Mouse (Mus musculus): ENCODE measurements around the gene Mxra7.

Gene Mxra7

GRCm38 (mm10) chr11:116816769-116817168, 11.1 kb downstream of the Mxra7 start:
- no peak for DNase-seq

GRCm38 (mm10) chr11:116814884-116815415, 12.9 kb downstream of the Mxra7 start:
- no peak for DNase-seq

- DNase-seq, result no peak
These were observed 13.6 kb downstream of the Mxra7 start for GRCm38 (mm10) chr11:116814076-116814883.

GRCm38 (mm10) chr11:116813610-116814009, 14.2 kb downstream of the Mxra7 start:
- no peak for DNase-seq

GRCm38 (mm10) chr11:116812793-116813529, 14.9 kb downstream of the Mxra7 start:
- no peak for DNase-seq

- peak; percentile 74 for DNase-seq
These were observed 16.6 kb downstream of the Mxra7 start for GRCm38 (mm10) chr11:116810983-116811901.

GRCm38 (mm10) chr11:116810528-116810927, 17.3 kb downstream of the Mxra7 start:
- no peak for DNase-seq

GRCm38 (mm10) chr11:116809520-116809919, 18.3 kb downstream of the Mxra7 start:
- DNase-seq, result no peak

GRCm38 (mm10) chr11:116808811-116809395, 18.9 kb downstream of the Mxra7 start:
- no peak for DNase-seq

- DNase-seq, result peak; percentile 84
These were observed 19.8 kb downstream of the Mxra7 start for GRCm38 (mm10) chr11:116807938-116808606.

GRCm38 (mm10) chr11:116807526-116807925, 20.3 kb downstream of the Mxra7 start:
- DNase-seq, result no peak

GRCm38 (mm10) chr11:116807116-116807515, 20.7 kb downstream of the Mxra7 start:
- DNase-seq, result no peak

- DNase-seq, result no peak
These were observed 21.4 kb downstream of the Mxra7 start for GRCm38 (mm10) chr11:116806136-116807071.

- no peak for DNase-seq
These were observed 25.1 kb downstream of the Mxra7 start for GRCm38 (mm10) chr11:116802709-116803108.

- DNase-seq, result no peak
These were observed 26.7 kb downstream of the Mxra7 start for GRCm38 (mm10) chr11:116801106-116801505.

- no peak for DNase-seq
These were observed 28.5 kb downstream of the Mxra7 start for GRCm38 (mm10) chr11:116799364-116799763.

- DNase-seq, result no peak
These were observed 43.6 kb downstream of the Mxra7 start for GRCm38 (mm10) chr11:116784221-116784620.

GRCm38 (mm10) chr11:116782737-116783145, 45.1 kb downstream of the Mxra7 start:
- DNase-seq, result no peak

GRCm38 (mm10) chr11:116775407-116775806, 52.4 kb downstream of the Mxra7 start, which contains the start of gene St6galnac1:
Gene St6galnac1 (minus strand): TSS chr11:116775507.
- DNase-seq, result no peak

- no peak for DNase-seq
These were observed 54.6 kb downstream of the Mxra7 start for GRCm38 (mm10) chr11:116773205-116773604.
